Mouse (Mus musculus): ENCODE data around the gene Bad. TPM values are rescaled to one million over a fixed set of nuclear protein-coding genes. Genes with fewer than 3 reads are reported as not detected.

Gene Bad
- polyA plus RNA-seq, 1 experiment from 2014 or later: 90.3 TPM

GRCm38 (mm10) chr19:6951381-6951968 is 9.8 kb downstream of the Bad start:
- peak; percentile 85 for ATAC-seq (ENCODE audit: insufficient number of reproducible peaks, low FRiP score, low TSS enrichment, low read depth)
- Histone ChIP-seq H3K4me3 (replicated peaks) (peak overlapping the region; percentile 58), H3K27ac (replicated peaks) (peak overlapping the region; percentile 97), H3K36me3 (peaks cover 32% of the 10 kb centered on the region), H3K9ac (peak overlapping the region; percentile 68), H3K4me1 (peaks cover 39% of the 10 kb centered on the region), H3K4me2 (replicated peaks) (peak overlapping the region; percentile 95), H3K9me3 (replicated peaks) (no peaks in the 10 kb centered on the region), H3K27me3 (no peaks in the 10 kb centered on the region)
- WGBS: under 1% methylated on average over 35 of the region's 35 CpGs

GRCm38 (mm10) chr19:6951994-6952711 is 10.5 kb downstream of the Bad start:
- H3K9ac ChIP-seq: peak overlapping the region; percentile 63
- H3K4me2 ChIP-seq (replicated peaks): peak overlapping the region; percentile 95
- no peaks in the 10 kb centered on the region for H3K9me3 ChIP-seq (replicated peaks)
- peak overlapping the region; percentile 97 for H3K27ac ChIP-seq (replicated peaks)
- WGBS: 1% methylated on average over 31 of the region's 31 CpGs
- peaks cover 38% of the 10 kb centered on the region for H3K4me1 ChIP-seq
- peaks cover 39% of the 10 kb centered on the region for H3K36me3 ChIP-seq
- ATAC-seq (ENCODE audit: insufficient number of reproducible peaks, low FRiP score, low TSS enrichment, low read depth): no peak
- no peaks in the 10 kb centered on the region for H3K27me3 ChIP-seq
- peak overlapping the region; percentile 58 for H3K4me3 ChIP-seq (replicated peaks)

- no peaks in the 10 kb centered on the region for H3K9me3 ChIP-seq (replicated peaks)
- H3K27ac ChIP-seq (replicated peaks): peak overlapping the region; percentile 97
- peaks cover 44% of the 10 kb centered on the region for H3K36me3 ChIP-seq
- H3K9ac ChIP-seq: peak overlapping the region; percentile 63; the same call in 1 of the 2 replicates
- no peak for ATAC-seq (ENCODE audit: insufficient number of reproducible peaks, low FRiP score, low TSS enrichment, low read depth)
- peak overlapping the region; percentile 58 for H3K4me3 ChIP-seq (replicated peaks)
- no peaks in the 10 kb centered on the region for H3K27me3 ChIP-seq
- peaks cover 37% of the 10 kb centered on the region for H3K4me1 ChIP-seq
- peak overlapping the region; percentile 95 for H3K4me2 ChIP-seq (replicated peaks)
- 8% methylated on average over 3 of the region's 3 CpGs for WGBS
Observed at GRCm38 (mm10) chr19:6952712-6953037, 11.0 kb downstream of the Bad start.

- Histone ChIP-seq H3K9ac (no peak overlapping the region), H3K4me2 (replicated peaks) (no peak overlapping the region), H3K4me1 (peaks cover 34% of the 10 kb centered on the region), H3K9me3 (replicated peaks) (no peaks in the 10 kb centered on the region), H3K27me3 (no peaks in the 10 kb centered on the region), H3K27ac (replicated peaks) (no peak overlapping the region), H3K36me3 (peaks cover 58% of the 10 kb centered on the region), H3K4me3 (replicated peaks) (no peak overlapping the region)
- ATAC-seq (ENCODE audit: insufficient number of reproducible peaks, low FRiP score, low TSS enrichment, low read depth): no peak
- 54% methylated on average over 9 of the region's 9 CpGs for WGBS
Observed at GRCm38 (mm10) chr19:6954046-6954445, 12.4 kb downstream of the Bad start.

GRCm38 (mm10) chr19:6955424-6955823 is 13.8 kb downstream of the Bad start:
- peaks cover 69% of the 10 kb centered on the region for H3K36me3 ChIP-seq
- 87% methylated on average over 7 of the region's 7 CpGs for WGBS
- no peaks in the 10 kb centered on the region for H3K27me3 ChIP-seq
- H3K27ac ChIP-seq (replicated peaks): no peak overlapping the region
- no peak overlapping the region for H3K4me2 ChIP-seq (replicated peaks)
- no peak overlapping the region for H3K4me3 ChIP-seq (replicated peaks)
- no peaks in the 10 kb centered on the region for H3K9me3 ChIP-seq (replicated peaks)
- H3K9ac ChIP-seq: no peak overlapping the region
- H3K4me1 ChIP-seq: peaks cover 22% of the 10 kb centered on the region
- no peak for ATAC-seq (ENCODE audit: insufficient number of reproducible peaks, low FRiP score, low TSS enrichment, low read depth)

- no peak for ATAC-seq (ENCODE audit: insufficient number of reproducible peaks, low FRiP score, low TSS enrichment, low read depth)
- no peak overlapping the region for H3K9ac ChIP-seq
- H3K36me3 ChIP-seq: peaks cover 78% of the 10 kb centered on the region
- no peak overlapping the region for H3K4me2 ChIP-seq (replicated peaks)
- H3K27me3 ChIP-seq: no peaks in the 10 kb centered on the region
- H3K27ac ChIP-seq (replicated peaks): no peak overlapping the region
- H3K4me3 ChIP-seq (replicated peaks): no peak overlapping the region
- peaks cover 20% of the 10 kb centered on the region for H3K4me1 ChIP-seq
- WGBS: 72% methylated on average over 10 of the region's 10 CpGs
- H3K9me3 ChIP-seq (replicated peaks): no peaks in the 10 kb centered on the region
Observed at GRCm38 (mm10) chr19:6956461-6956860, 14.8 kb downstream of the Bad start.

GRCm38 (mm10) chr19:6968491-6969271 is 27.0 kb downstream of the Bad start:
- Histone ChIP-seq H3K4me3 (replicated peaks) (peak overlapping the region; percentile 61), H3K9ac (peak overlapping the region; percentile 57), H3K4me2 (replicated peaks) (peak overlapping the region; percentile 80), H3K9me3 (replicated peaks) (no peaks in the 10 kb centered on the region), H3K27ac (replicated peaks) (peak overlapping the region; percentile 52), H3K27me3 (no peaks in the 10 kb centered on the region), H3K36me3 (peaks cover 28% of the 10 kb centered on the region), H3K4me1 (peaks cover 53% of the 10 kb centered on the region)
- WGBS: 10% methylated on average over 15 of the region's 15 CpGs
- ATAC-seq (ENCODE audit: insufficient number of reproducible peaks, low FRiP score, low TSS enrichment, low read depth): no peak

- Histone ChIP-seq H3K27ac (replicated peaks) (peak overlapping the region; percentile 52), H3K4me1 (peaks cover 58% of the 10 kb centered on the region)
- WGBS: under 1% methylated on average over 19 of the region's 20 CpGs
Observed at GRCm38 (mm10) chr19:6969291-6969664, 27.6 kb downstream of the Bad start.

GRCm38 (mm10) chr19:6969665-6970381 is 28.2 kb downstream of the Bad start:
- 1% methylated on average over 50 of the region's 55 CpGs for WGBS
- H3K4me1 ChIP-seq: peaks cover 58% of the 10 kb centered on the region

More at GRCm38 (mm10) chr19:6969291-6969664, 27.6 kb downstream of the Bad start:
- H3K4me2 ChIP-seq (replicated peaks): peak overlapping the region; percentile 80
- H3K9me3 ChIP-seq (replicated peaks): no peaks in the 10 kb centered on the region
- no peak; the same call in 1 of the 2 replicates for ATAC-seq (ENCODE audit: insufficient number of reproducible peaks, low FRiP score, low TSS enrichment, low read depth)
- H3K9ac ChIP-seq: peak overlapping the region; percentile 57
- peaks cover 24% of the 10 kb centered on the region for H3K36me3 ChIP-seq
- H3K27me3 ChIP-seq: no peaks in the 10 kb centered on the region
- H3K4me3 ChIP-seq (replicated peaks): peak overlapping the region; percentile 61

GRCm38 (mm10) chr19:6970460-6971085 is 28.9 kb downstream of the Bad start:
- WGBS: 19% methylated on average over 11 of the region's 11 CpGs
- no peak for ATAC-seq (ENCODE audit: insufficient number of reproducible peaks, low FRiP score, low TSS enrichment, low read depth)
- no peaks in the 10 kb centered on the region for H3K9me3 ChIP-seq (replicated peaks)
- H3K9ac ChIP-seq: no peak overlapping the region
- H3K4me2 ChIP-seq (replicated peaks): peak overlapping the region; percentile 80
- H3K4me1 ChIP-seq: peaks cover 60% of the 10 kb centered on the region
- no peaks in the 10 kb centered on the region for H3K27me3 ChIP-seq
- no peak overlapping the region; the same call in 1 of the 2 replicates for H3K27ac ChIP-seq (replicated peaks)
- peak overlapping the region; percentile 61 for H3K4me3 ChIP-seq (replicated peaks)
- H3K36me3 ChIP-seq: peaks cover 11% of the 10 kb centered on the region

More at GRCm38 (mm10) chr19:6969665-6970381, 28.2 kb downstream of the Bad start:
- Histone ChIP-seq H3K36me3 (peaks cover 18% of the 10 kb centered on the region), H3K9ac (peak overlapping the region; percentile 57), H3K9me3 (replicated peaks) (no peaks in the 10 kb centered on the region), H3K4me3 (replicated peaks) (peak overlapping the region; percentile 61), H3K27ac (replicated peaks) (peak overlapping the region; percentile 52; the same call in 1 of the 2 replicates), H3K27me3 (no peaks in the 10 kb centered on the region), H3K4me2 (replicated peaks) (peak overlapping the region; percentile 80)
- ATAC-seq (ENCODE audit: insufficient number of reproducible peaks, low FRiP score, low TSS enrichment, low read depth): peak; percentile 70
